Mouse (Mus musculus) fibroblast of lung, adult 2 months (primary cell): ENCODE measurements around the gene Scaf1.

ENCODE experiments used
- DNase-seq: peaks from one replicate; pipeline ENCODE4 v3.0.0-alpha.2; 2011; ENCODE audit warnings: low read depth

The Scaf1 gene

GRCm38 (mm10) chr7:45015957-45016612 lies at the start of gene Scaf1:
Gene Scaf1, minus strand, starts transcription at chr7:45016363.
- DNase-seq = peak; percentile 99

- peak; percentile 96 for DNase-seq
Observed at GRCm38 (mm10) chr7:45062239-45062835, 46.2 kb upstream of the Scaf1 start, which contains the start of the genes Nosip and Prrg2. Gene Nosip, plus strand, starts transcription at chr7:45062429. Gene Prrg2, minus strand, starts transcription at chr7:45062677.

- DNase-seq = no peak
Observed at GRCm38 (mm10) chr7:45061532-45062075, 45.4 kb upstream of the Scaf1 start.

GRCm38 (mm10) chr7:45060632-45061122 lies 44.5 kb upstream of the Scaf1 start:
- DNase-seq = no peak

- no peak for DNase-seq
Observed at GRCm38 (mm10) chr7:45058607-45059571, 42.7 kb upstream of the Scaf1 start.

- DNase-seq = no peak
Observed at GRCm38 (mm10) chr7:45056972-45057348, 40.8 kb upstream of the Scaf1 start.

- no peak for DNase-seq
Observed at GRCm38 (mm10) chr7:45056329-45056971, 40.3 kb upstream of the Scaf1 start.

- peak; percentile 96 for DNase-seq
Observed at GRCm38 (mm10) chr7:45053931-45054510, 37.9 kb upstream of the Scaf1 start.

GRCm38 (mm10) chr7:45053117-45053930 lies 37.2 kb upstream of the Scaf1 start:
- no peak for DNase-seq

- no peak for DNase-seq
Observed at GRCm38 (mm10) chr7:45052862-45053116, 36.6 kb upstream of the Scaf1 start, which contains the start of gene Prr12. Gene Prr12, minus strand, starts transcription at chr7:45052881.

- no peak for DNase-seq
Observed at GRCm38 (mm10) chr7:45052181-45052861, 36.2 kb upstream of the Scaf1 start.

GRCm38 (mm10) chr7:45051601-45051974 lies 35.4 kb upstream of the Scaf1 start:
- no peak for DNase-seq

GRCm38 (mm10) chr7:45050945-45051600 lies 34.9 kb upstream of the Scaf1 start:
- peak; percentile 57 for DNase-seq

GRCm38 (mm10) chr7:45048923-45049657 lies 32.9 kb upstream of the Scaf1 start:
- no peak for DNase-seq

- DNase-seq = no peak
Observed at GRCm38 (mm10) chr7:45048001-45048890, 32.1 kb upstream of the Scaf1 start.

- DNase-seq = no peak
Observed at GRCm38 (mm10) chr7:45047491-45047890, 31.3 kb upstream of the Scaf1 start.

- DNase-seq = no peak
Observed at GRCm38 (mm10) chr7:45046853-45047350, 30.7 kb upstream of the Scaf1 start.

- no peak for DNase-seq
Observed at GRCm38 (mm10) chr7:45045741-45046140, 29.6 kb upstream of the Scaf1 start.
